Mouse (Mus musculus): ENCODE data around the gene Pdk4.

The Pdk4 gene

DNA sequence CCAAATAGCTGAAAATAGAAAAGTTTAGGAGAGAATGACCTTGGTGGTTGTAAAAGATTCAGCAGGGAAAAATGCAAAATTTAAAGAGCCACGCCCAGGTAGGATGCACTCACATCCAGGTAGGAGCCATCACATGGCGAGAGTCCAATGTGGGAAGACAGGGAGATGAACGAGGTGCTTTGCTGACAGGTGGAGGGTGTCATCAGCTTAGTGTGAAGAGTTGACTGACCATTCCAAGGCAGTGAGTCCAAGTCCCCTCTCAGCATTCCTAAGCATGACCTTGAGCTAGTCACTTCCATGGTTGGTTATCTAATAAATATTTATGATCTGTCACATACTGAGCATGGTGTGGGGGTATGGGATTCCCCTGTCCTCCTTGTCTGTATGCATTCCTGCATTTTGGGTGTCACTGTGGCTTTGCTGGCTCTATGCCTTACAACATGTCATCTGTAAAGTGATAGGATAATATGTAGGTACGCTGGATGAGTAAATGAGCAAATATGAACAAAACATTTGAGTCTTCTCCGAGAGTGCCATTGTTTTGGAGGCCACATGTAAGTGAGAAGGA lies 51.7 kb downstream of the Pdk4 start:
- no peak for DNase-seq

DNA sequence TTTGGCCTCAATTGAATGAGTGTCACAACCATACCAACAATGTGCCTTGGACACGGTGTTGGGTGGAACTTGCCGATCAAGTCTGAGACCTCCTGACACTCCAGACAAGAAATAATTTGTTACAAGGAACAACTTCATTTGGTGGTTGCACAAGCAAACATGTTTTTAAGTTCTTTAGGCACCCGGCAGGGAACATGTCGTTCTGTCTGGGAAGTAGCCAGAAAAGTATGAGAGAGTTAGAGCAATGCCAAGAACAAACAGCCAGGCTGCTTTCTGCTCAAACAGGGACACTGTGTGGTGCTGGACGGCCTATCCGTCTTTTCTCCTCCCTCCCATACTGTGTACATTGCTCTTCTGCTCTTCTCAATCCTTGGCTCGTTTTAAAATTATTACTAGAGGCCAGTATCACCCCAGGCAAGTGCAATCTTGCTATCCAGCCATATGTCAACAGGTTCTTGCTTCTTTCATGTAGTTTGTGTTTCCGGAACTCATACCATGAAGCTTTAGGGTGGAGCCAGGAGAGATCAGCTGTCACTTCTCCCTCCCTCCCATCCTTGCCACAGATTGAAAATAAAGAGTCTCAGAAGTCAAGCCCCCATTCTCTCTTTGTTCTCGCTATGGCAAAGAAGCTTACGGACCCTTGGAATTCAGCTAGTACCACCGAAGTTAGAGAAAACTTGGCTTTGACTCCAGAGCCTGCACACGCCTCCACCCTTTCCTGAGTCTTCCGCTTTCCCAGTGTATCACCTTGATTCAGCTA lies 52.8 kb downstream of the Pdk4 start:
- DNase-seq = no peak

DNA sequence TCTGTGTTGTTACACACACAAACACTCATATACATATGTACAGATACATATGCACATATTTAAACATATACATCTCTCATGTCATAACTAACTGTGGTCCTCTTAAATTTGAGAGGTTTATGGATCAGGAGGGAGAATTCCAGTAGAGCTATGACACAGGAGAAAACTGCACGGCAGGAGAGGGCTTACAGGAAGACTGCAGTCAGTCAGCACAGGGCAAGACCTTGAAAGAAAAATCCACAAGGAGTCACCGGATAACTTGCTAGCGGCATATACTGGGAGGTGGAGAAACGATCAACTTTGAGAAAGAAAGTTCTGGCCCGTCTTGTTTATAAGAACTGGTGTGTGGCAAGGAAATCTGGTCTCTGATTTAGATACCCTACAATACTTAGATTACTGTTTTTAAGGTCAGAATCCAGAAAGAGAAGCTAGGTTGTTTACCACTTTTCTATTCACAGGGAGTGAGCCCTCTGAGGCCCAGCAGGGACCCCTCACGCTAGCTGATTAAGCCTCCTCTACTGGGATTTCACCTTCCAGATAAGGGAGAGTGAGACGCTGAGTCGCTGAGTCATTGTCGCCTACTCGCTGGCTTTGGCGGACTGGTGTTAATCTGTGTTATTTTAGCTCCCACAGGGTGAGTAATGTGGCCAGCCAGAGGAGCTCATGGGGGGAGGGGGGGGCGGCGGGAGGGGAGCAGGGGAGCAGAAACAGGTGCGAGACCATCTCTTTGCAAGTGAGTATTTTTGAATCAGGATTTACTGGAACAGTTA lies 53.6 kb downstream of the Pdk4 start:
- DNase-seq = peak; percentile 48

DNA sequence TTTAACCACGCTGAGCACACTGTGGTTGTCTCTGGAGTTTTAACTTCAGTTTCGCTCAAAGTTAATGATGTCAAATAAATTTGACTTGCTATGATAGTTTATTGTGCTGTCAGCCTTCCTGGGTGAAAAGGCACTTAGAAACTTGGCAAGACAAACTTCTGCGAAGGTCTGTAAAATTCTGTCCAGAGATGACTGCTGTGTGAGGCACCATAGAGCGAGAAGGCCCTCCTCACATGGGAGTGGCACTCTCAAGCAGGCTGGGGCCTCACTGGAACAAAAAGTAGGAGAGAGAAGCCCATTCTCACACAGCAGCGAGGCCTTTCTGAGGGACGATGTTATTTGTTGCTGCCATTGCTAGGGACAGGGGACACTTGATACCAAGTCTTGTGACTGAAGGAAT lies 54.9 kb downstream of the Pdk4 start:
- DNase-seq = no peak

DNA sequence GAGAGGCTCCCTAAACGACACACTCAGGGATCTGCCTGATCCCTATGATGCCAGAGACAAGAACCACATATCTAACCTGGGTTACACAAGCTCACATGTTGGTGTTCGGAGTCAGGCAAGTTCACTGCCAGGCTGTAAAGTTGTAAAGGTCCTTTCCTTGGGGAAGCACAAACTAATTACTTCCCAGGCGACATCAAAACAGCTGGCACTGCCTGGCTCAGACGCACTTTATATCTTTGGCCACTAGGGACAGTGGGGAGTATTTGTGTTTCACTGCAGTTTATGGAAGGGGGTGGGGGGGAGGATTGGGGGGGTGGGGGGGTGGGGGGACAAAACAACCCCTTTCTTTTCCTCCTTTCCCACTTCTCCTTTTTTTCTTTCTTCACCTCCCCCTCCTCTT lies 58.4 kb downstream of the Pdk4 start:
- peak; percentile 62 for DNase-seq

DNA sequence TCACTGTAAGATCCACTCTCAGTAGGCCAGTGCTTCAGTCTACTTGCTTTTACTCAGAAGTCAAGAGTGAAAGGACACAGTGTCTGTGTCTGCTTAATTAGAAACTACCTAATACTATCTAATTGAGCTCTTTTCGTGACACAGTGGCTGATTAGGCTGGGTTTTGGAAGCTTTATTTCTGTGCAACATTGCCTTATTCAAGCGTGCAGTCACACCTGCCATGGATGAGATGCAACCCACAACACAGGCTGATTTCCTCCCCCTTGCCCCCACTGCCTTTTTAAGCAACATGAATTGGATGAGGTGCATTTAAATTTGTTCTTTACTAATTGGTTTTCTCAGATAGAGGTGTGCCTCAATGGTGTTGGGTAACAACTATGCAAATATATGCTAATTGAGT lies 62.2 kb downstream of the Pdk4 start:
- DNase-seq = no peak
